Mouse (Mus musculus): ENCODE measurements at regions not wholly inside any gene's neighbourhood (a gene's known extent, or its start where the extent isn't known, plus 50 kb on each side); places are given as distances from the start of the nearest gene placed in this dataset.

GRCm38 (mm10) chr15:61397061-61397460, 474.2 kb upstream of the A1bg start:
- no peak for DNase-seq

DNA sequence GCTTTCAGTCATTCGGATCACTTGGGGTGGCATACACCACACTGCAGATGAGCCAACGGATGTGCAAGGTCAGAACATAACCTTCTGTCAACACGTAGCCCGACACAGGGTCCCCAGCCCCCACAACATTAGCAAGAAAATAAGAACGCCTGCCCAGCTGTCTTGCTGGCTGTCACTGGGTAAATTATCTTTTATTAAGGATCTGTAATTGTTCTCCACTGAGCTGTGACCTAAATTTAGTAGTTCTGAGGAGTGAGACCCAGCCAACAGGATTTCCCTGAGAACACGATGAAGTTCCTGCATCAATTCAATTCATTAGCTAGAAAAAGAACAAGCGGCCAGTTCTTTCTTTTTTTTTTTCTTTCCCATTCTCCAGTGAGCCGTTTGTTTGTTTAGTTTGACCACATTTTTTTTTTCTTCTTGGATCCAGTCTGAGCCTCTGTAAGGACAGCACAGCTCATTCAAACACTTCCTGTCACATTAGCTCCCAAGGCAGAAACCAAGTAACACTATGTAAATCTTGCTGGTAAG, 472.5 kb upstream of the A1bg start:
- DNase-seq = peak; percentile 23

GRCm38 (mm10) chr15:61380666-61381065, 457.9 kb upstream of the A1bg start:
- no peak for DNase-seq

- no peak for DNase-seq
These were observed 443.5 kb upstream of the A1bg start for GRCm38 (mm10) chr15:61366276-61366675.

DNA sequence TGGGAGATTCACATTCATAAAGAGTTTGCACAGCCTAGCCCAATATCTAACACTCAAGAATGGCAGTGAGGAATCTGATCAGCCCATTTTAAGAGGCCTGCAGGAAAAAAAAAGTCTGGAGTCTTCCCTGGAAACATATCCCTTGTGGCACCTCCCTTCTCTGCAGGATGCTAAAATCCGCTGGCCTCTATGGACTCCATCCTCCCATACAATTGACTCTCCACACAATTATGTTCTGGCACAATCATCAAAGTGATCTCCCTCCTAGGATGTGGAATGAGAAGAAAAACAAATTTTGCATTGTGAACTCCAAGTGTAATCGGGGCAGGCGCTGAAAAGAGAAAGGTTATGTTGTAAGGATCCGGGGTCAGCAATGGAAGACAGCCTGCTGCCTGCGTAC, 442.7 kb upstream of the A1bg start:
- DNase-seq = no peak

DNA sequence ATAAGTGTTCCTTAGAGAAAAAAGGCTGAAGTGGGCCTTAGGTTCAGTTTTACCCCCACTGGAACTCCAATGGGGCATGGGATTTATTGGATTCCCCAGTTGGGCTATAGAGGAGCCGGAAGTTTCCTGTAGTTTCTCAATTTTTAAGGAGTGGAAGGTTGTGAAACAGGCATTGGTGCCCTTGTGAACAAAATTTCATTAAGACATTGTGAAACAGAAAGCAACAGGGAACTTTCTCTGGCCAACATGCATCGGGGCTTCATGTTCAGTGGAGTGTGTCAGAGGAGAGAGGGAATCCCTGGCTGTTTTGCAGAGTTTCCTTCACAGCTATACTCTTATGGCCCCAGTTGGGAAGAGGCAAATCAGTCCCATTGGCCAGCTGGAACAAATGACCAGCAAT, 441.6 kb upstream of the A1bg start:
- no peak for DNase-seq

GRCm38 (mm10) chr15:61361254-61361653, 438.4 kb upstream of the A1bg start:
- DNase-seq = no peak

DNA sequence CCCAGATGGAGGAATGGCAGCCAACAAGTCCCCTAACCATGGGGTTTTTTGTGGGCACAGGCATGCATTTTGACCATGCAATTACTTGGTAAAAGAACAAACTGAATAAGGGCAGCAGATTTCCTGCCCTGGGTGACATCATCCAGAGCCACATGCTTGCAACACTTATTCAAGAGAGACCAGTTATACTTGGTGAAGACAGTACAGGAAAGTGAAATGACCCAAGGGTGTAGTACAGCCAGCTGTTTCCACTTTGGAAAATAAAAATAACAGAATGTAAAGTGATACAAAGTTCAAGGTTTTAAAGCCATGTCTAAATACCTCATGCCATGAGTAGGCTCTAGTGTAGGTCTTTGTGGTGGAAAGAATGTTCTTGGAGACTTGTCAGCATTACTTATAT, 432.5 kb upstream of the A1bg start:
- no peak for DNase-seq

DNA sequence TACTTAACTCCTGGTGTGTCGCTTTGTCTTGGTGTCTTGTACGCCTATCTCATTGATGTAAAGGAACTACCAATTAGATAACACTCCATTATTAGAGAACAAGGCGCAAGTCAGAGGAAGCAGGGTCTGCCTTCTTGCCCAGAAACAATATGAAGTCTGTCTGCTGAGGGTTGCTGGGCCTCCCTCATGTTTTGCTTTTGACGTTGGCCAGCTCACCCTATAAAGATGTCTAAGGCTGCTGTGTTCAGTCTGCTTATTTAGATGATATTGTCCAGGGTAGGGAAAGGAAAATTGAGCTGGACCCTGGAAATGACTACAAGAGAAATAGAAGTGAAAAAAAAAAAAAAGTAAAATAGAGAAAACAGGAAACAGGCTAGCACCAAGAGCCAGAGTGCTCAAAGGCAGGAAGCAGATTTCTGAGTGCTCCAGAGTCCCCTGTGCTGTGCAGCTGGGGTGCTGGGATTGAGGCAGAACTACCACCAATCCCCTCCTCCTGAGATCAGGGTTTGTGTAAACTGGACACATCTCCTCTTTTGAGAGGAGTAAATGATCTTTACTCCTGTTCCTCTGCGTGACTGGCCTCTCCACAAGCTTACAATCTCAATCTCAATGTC, 429.0 kb upstream of the A1bg start:
- no peak for DNase-seq

DNA sequence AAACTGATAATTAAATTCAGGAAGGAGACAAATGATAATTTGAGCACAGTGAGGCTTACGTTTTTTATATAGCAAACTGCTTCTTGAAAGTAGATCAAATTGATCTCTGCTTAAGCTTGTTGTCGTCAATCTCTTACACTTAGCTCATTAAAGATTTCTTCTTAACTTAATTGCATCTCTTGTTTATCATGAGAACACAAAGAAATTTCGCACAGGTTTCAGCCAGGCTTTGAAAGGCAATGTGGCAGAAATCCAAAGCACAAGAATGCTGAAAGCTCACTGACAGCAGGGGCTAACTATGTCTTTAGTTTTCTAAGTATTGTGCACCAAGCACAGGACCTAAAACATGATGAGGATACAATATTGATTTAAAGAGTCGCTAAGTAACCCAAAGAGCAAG, 422.3 kb upstream of the A1bg start:
- no peak for DNase-seq

- DNase-seq = no peak
These were observed 419.8 kb upstream of the A1bg start for GRCm38 (mm10) chr15:61342618-61343017.

- DNase-seq = no peak
These were observed 405.1 kb upstream of the A1bg start for GRCm38 (mm10) chr15:61327925-61328324.

GRCm38 (mm10) chr15:61322243-61322642, 399.4 kb upstream of the A1bg start:
- DNase-seq = no peak

GRCm38 (mm10) chr15:61309452-61310165, 386.8 kb upstream of the A1bg start:
- DNase-seq = no peak

GRCm38 (mm10) chr15:61308936-61309335, 386.1 kb upstream of the A1bg start:
- peak; percentile 52 for DNase-seq

DNA sequence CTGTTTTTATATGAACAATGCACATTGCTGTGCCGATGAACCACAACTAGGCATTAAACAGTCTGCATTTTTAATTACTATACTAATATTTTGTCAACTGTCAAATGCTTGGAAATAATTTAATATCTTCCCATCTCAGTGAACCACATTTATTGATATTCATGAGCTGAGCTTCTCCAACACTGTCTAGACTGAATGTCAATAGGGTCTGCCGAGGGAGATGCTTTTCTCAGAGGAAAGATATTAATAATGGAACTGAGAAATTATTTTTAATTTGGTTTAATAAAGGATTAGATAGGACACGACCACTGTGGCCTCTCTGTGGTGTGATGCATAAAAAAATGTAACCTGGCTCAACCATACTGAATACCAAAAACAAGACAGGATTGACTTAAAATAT, 381.7 kb upstream of the A1bg start:
- DNase-seq = no peak

- no peak for DNase-seq
These were observed 377.0 kb upstream of the A1bg start for GRCm38 (mm10) chr15:61299796-61300195.

DNA sequence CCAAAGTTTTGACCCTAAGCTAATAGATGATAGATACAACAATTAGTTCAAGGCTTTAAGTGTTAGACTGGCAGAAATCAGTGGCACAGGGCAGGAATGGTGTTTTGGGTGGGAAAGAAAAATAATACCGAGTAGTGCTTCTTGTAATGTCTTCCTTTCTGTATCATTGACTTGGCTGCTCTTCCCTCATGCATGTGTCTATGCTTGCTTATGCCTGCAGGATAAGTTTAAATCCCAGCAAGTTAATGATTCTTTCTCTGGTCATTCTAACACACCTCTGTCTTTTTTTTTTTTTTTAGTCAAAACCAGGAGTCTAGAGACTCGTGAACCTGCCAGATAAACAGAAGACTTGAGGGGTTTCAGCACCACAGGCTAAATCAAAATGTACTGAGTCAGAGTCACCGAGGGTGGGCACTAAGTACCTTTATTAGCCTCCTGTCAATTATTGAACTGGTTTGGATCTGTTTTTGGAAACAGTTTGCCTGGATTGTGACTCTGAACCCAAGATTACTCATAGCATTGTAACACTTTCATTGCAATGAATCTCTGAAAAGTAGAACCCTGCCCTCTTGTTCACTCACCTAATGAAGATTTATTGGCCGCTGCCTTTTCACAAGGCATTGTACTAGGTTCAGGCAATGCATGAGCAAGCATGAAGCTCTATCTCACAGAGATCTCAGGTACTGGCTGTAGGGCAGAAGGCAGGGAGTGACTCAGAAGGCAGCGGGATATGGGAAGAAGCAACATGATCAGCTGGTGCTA, 374.8 kb upstream of the A1bg start:
- DNase-seq = no peak

- DNase-seq = no peak
These were observed 371.8 kb upstream of the A1bg start for GRCm38 (mm10) chr15:61294616-61295015.

- DNase-seq = no peak
These were observed 371.3 kb upstream of the A1bg start for GRCm38 (mm10) chr15:61294131-61294530.

- no peak for DNase-seq
These were observed 346.0 kb upstream of the A1bg start for GRCm38 (mm10) chr15:61268766-61269165.

DNA sequence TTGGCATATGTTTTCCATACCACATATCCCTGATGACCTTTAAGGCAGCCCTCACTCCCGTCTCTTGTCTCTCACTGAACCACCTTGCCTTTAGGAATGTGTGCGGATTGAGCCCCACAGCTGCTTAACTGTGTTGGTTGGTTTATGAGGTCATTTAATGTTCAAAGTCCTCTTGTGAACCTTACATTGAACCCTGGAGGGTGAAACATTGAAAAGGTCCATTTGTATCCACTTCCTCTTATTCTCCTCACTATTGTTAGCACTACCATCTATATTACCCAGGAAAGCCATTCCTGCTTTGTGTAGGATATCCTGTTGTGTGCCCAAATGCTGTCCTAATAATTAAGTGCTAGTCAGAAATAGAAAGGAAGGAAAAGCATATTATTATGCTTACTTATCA, 336.2 kb upstream of the A1bg start:
- no peak for DNase-seq

DNA sequence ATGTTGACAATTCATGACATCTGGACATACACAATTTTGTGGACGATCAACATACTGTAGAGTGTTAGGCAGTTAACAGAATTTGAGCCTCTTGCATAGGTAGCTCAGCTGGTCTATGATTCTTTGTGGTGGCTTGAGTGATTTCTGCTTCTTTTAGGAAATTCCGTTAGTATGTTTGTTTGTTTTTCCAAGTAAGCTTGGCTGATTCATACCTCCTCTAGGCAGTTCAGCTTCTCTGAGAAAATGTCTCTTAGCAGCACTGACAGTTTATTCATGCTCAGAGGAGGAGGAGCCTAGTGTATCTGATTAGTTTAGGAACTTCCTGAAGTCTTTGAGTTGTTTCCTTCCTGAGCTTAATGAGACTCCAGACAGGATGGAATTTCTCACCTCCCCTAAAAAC, 321.7 kb upstream of the A1bg start:
- DNase-seq = no peak

DNA sequence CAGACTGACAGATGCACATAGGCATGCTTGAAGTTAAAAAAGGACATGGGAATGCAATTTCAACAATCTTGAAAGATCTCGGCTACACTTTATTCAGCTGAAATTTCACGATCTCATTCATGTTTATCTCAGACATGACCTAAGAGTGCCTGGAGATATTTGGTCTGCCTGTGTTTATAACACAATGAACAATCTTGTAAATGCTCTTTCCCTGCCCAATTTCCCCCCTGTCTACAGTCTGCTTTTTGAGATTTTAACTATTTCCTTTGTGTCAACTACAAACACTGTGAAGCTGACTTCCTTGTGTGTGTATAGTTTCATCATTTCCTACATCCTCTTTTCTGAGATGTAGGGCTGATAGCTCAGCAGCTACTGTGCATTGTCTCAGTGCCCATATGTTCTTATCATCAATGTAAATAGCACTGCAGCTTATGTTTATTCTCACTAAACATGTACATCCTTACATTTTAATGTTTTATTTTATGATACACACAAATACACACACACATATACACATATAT, 319.4 kb upstream of the A1bg start:
- DNase-seq = no peak
